Mouse (Mus musculus): ENCODE results near the gene Tubb2a.

Gene Tubb2a

GRCm38 (mm10) chr13:34077492-34078271 lies at the start of gene Tubb2a:
TSS of gene Tubb2a (minus strand) at chr13:34078007.
- peak; percentile 94 for DNase-seq

GRCm38 (mm10) chr13:34125711-34126110 lies 47.9 kb upstream of the Tubb2a start:
- no peak for DNase-seq

GRCm38 (mm10) chr13:34120536-34120935 lies 42.7 kb upstream of the Tubb2a start:
- DNase-seq: no peak

DNA sequence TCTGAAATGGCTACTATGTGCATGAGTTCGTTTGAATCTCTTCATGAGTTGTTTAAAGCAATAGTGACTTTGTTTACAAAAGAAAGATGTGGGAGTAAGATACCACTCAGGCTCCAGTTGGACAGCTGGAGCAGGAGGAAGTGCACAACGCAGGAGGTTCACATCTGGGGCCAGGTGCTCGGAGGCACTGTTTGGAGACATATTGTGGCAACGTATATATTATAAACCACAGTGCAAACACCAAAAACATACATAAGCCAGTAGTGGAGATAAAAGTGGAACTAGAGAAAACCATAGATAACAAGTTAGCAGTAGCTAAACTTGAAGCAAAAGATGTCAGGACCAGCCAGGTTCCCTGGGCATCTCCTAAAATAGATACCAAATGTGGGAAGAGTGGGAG lies 41.6 kb upstream of the Tubb2a start:
- no peak for DNase-seq

DNA sequence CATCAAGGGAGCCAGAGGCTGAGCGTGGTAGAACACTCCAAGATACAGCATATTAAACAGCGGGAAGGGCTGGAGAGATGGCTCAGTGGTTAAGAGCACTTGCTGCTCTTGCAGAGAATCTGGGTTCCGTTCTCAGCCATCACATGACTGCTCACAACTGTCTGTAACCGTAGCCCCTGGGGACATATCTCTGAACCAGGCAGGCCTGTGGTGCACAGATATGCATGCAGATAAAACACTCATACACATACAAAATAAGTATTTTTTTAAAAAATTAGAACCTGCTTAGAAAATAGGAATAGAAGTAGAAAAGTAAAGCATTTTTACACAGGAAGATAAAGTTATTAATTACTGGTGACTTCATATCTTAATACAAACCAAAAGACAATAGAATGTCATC lies 41.0 kb upstream of the Tubb2a start:
- DNase-seq: no peak

GRCm38 (mm10) chr13:34116508-34116907 lies 38.7 kb upstream of the Tubb2a start:
- DNase-seq: no peak

GRCm38 (mm10) chr13:34114654-34115053 lies 36.8 kb upstream of the Tubb2a start:
- no peak for DNase-seq

- no peak for DNase-seq
Measured at GRCm38 (mm10) chr13:34113086-34113485, 35.3 kb upstream of the Tubb2a start.

DNA sequence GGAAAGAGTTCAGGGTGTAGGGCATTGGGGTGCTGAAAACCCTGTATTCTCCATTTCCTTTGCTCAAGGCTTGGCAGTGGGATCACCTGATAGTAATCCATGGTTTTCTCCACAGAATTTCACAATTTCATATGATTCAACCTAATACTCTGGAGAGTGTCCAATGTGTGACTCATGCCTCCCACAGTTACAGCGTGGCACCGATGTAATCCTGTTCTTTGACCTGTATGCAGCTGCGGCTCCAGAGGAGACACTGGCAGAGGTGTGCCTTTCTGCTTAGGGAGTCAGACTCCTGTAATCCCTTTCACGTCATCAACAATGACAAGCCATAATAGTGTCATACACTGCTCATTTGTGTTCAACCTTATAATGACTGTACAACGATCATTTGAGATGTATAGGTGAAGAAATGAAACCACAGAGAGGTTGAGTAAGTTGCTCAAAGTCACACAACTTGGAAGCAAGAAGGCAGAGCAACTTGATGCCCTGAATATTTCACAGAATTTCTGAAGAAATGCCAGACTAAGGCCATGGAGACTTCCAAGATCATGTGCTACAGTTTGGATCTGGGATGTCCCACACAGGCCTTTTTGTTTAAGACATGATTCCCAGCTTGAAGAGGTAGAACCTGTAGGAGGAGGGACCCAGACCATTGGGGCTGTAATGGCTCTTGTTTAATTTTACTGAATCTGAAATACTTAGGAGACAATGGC lies 34.7 kb upstream of the Tubb2a start:
- peak; percentile 84 for DNase-seq

DNA sequence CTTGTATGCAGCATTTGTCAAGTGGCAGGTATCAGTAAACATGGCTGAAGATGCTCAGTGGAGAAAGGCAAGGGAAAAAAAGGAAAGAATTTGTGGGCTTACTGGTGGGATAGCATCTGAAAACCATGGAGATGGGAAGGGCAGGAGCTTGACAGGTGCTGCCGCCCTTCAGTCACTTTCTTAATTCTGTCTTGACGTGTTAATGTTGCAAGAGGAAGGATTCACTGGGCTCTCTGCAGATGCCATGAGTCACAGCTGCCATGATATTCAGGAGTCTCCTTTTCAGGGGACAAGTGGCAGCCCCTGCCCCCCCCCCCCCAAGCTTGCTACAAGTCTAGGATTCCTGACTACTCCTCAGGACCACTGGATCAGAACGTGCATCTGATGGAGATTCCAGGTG lies 34.1 kb upstream of the Tubb2a start:
- DNase-seq: no peak

DNA sequence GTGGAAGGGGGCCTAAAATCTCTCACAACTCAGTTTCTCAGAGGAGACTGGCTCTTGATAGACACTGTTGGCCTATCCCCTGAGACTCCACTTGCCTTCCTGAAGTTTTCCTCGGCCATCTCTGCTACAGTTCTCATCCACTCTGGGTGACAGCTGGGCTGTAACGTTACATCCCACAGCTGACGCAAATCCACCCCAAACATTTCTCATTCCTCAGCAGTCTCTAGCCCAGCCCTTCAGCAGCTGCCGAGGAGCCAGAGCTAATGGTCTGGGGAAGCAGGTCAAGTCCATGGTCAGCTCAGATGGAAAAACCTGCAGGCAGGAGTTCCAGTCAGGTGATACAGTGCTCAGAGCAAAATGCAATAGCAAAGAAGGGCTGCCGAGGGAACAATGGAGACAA lies 33.2 kb upstream of the Tubb2a start:
- DNase-seq: no peak

DNA sequence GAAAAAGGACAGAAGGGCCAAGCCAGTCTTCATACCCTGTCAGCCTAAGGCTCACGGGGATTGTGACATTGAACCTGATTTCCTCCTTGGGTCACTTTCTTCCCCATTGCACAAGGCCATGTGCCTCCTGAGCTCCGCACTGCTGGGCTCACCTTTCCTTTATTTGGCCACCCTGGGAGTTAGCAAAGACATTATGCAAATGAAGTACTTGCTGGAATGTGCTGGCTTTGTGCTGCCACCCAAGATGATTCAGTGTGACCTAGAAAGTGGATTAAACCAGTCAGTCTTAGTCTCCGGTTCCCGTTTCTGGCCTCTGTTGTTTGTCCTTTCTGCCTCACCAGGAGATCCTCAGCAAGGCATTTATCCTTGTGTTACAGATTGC lies 31.9 kb upstream of the Tubb2a start:
- peak; percentile 43 for DNase-seq

GRCm38 (mm10) chr13:34109035-34109676 lies 31.3 kb upstream of the Tubb2a start:
- DNase-seq: no peak

GRCm38 (mm10) chr13:34106999-34107398 lies 29.2 kb upstream of the Tubb2a start:
- no peak for DNase-seq

- DNase-seq: no peak
Measured at GRCm38 (mm10) chr13:34106256-34106655, 28.4 kb upstream of the Tubb2a start.

DNA sequence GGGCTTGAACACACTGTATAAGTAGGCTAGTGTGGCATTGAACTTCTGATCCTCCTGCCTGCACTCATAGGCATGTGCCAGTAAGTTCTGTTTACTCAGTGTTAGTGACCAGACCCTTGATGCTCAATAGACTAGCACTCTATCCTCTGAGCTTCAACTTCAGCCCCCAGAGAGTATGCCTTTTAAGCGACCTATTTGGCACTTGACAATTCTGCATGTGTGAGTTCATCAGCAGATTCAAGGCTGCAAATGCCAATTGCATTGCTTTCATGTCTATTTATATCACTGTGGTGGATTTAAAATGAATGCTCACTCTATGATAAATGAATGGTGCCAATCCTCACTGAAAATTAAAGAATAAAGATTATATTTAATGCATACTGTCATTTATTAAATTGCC lies 27.6 kb upstream of the Tubb2a start:
- DNase-seq: no peak

GRCm38 (mm10) chr13:34101908-34102307 lies 24.1 kb upstream of the Tubb2a start:
- DNase-seq: no peak

DNA sequence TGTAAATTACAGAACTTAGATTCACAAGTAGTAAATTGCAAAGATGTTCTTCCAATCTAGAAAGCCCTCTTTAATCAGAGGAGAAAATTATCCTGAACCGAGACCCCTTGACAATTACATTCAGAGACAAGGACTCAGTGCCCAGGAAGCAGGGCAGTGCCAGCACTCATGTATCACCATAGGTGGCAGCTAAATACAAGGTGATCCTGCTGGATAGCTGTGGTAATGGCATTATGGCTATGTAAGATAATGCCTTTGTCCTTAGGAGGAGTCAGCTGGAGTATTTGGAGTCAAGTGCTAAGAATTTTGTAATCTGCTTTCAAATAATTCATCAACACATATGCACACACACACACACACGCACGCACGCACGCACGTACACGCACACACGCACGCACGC lies 23.4 kb upstream of the Tubb2a start:
- DNase-seq: no peak

DNA sequence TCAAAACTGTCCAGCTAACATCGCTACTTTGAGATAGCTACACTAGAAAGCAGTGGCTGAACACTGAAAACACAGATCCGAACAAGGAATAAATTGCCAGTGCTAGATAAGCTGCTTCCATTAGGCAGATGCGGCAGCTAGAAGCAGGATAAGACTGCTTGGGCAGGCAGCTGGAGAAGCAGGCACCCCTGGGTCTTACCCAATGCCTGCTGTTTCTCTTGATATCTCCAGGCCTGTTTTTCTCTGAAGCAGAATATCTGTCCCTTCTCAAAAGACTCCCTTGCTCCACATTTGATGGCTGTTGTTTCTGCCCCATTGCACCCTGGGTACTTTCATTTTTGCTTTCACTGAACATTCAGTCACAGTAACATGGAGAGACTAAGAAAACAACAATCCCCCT lies 22.9 kb upstream of the Tubb2a start:
- DNase-seq: no peak

DNA sequence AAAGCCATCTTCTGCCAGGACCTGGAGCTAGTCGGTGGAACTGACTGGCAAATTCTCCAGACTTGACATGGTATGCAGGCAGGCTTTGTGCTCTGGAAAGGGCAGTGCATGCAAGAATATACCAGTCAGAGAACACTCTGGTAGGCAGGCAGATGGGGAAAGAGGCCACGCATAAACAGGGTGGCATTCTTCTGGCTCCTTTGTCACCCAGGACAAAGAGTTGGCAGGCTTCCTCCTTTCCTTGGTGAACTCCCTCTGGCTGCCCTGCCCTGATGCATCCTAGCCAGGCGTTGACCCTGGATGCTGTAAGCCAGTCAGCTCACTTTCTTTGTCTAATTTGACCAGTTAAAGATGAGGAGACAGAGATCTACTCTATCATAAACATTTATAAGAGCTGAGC lies 19.3 kb upstream of the Tubb2a start:
- DNase-seq: peak; percentile 59

GRCm38 (mm10) chr13:34096455-34096854 lies 18.6 kb upstream of the Tubb2a start:
- DNase-seq: peak; percentile 75

- peak; percentile 45 for DNase-seq
Measured at GRCm38 (mm10) chr13:34095542-34096435, 18.0 kb upstream of the Tubb2a start.

DNA sequence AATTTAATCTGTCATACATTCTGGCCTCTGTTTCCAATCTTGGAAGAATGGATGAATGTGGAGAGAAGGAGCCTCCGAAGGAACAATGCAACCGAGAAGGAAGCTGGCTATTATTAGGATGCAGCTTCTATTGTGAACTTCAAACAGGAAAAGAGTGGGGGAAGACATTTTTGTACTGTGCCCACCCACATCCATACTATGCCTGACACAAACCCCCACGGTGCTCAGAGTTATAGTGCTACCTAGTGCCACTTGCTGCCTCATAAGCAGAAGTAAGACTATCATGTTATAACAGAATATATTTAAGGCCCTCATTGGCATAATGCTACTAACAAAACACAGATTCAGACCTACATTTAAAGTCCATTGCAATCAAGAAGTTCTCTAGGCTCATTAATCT lies 11.6 kb upstream of the Tubb2a start:
- no peak for DNase-seq
